Mouse (Mus musculus): ENCODE data around the gene Ift81. TPM values are rescaled to one million over a fixed set of nuclear protein-coding genes. Genes with fewer than 3 reads are reported as not detected.

Ift81 gene
- total RNA-seq, 2 experiments from 2014 or later = 34.5 to 37.4 TPM

DNA sequence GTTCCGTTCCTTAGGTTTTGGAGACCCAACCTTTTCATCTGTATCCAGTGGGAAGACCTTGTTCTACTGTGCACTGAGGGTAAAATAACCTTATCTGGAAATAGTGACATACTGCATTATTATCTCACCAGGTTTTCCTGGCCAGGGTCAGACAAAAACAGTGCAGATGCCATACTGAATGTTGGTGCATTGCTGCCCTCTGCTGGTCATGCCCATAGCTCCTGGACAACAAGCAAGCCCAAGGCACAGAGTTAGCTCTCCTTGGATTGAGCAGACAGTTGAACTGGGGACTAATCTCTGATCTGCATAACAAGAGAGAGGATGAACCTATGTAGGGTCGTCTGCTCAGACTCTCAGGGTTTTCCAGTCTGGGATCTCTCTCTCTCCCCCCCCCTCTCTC, 12.9 kb upstream of the Ift81 start:
- peak; percentile 82 to 98 for DNase-seq (ENCODE audit: extremely low spot score in 1 of 2, low spot score in 1 of 2)

DNA sequence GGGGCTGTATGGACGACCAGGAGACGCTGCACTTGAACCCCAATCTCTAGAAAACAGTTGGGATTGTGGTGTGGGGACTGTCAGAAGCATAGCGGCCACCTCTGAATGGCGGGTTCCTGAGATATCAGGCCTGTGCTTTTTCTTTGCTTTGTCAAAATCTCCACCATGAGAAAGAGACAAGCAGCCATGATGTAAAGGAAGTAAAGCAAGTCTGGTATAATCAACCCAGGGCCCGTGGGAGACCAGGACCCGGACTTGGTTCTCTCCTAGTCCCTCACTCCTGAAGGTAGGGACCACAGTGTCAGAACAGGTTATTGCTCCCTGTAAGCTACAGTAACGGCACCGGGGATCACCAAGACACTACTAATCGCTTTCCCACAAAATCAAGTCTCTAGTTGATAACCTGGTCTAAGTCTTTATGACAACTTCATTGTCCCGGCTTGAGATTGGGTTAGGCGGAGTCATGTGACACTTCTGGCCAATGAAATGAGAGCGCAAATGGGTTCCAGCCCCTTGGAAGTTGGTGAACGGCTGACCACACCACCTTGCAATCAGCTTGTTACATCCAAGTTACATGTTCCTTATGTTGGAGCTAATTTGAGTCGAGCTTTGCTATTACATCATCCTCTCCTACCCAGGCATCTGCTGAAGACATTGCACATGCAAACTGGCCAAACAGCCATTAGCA, 11.4 kb upstream of the Ift81 start:
- DNase-seq (ENCODE audit: extremely low spot score in 1 of 2, low spot score in 1 of 2) = no peak

GRCm38 (mm10) chr5:122624952-122625479, 10.7 kb upstream of the Ift81 start:
- DNase-seq (ENCODE audit: extremely low spot score in 1 of 2, low spot score in 1 of 2) = no peak

DNA sequence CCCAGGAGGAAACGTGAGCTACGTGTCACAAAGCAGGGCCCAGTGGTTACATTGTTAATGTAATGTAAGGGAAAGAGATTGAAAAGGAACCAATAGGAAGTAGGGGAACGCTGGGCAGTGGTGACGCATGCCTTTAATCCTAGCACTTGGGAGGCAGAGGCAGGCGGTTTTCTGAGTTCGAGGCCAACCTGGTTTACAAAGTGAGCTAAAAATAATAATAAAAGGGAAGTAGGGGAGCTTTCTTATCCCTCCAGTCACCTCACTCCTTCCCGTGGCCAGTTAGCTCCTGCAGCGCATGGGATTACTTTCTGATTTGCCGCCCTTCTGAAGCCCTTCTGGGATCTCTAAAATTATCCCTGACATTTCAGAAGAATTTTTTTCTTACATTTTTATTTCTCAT, 9.5 kb upstream of the Ift81 start:
- no peak for DNase-seq (ENCODE audit: extremely low spot score in 1 of 2, low spot score in 1 of 2)

DNA sequence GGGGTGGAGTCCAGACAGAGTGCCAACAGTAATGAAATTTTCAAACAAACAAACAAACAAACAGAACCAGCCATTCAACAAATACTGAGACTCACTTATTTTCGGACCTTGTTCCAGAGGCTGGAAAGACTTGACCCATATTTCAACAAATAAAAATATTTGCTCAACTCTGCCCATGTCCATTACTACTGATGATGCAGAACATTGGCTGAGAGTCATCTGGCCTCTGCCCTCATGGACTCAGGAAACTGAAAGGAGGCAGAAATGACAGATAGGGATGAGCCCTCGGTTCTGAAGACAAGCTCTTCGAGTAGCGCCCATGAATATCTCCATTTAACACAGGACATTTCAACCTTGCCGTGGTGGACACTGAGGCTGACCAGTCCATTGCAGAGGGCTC, 8.2 kb upstream of the Ift81 start:
- no peak for DNase-seq (ENCODE audit: extremely low spot score in 1 of 2, low spot score in 1 of 2)

DNA sequence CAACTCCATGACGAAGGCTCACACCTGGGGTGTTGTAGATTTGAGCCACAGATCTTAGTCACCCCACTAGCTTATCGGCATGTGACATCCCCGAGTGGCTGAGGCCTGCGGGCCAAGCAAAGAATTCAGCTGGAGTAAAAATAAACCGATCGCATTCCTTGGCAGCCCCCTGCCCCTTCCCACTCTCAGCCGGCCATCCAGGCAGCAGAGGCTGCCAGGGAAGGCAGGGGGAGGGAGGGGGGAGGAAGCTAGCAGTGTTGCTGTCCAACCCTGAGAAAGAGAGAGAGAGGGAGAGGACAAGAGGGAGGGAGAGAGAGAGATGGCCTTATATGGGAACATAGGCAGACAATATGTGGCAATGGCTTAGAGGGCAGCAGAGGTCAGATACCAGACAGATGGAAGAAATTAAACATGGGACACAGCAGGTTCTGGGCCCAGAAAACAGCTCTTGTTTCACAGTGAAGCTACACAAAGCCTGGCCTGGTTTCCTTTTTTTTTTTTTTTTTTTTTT, 7.1 kb upstream of the Ift81 start:
- DNase-seq (ENCODE audit: extremely low spot score in 1 of 2, low spot score in 1 of 2) = no peak

DNA sequence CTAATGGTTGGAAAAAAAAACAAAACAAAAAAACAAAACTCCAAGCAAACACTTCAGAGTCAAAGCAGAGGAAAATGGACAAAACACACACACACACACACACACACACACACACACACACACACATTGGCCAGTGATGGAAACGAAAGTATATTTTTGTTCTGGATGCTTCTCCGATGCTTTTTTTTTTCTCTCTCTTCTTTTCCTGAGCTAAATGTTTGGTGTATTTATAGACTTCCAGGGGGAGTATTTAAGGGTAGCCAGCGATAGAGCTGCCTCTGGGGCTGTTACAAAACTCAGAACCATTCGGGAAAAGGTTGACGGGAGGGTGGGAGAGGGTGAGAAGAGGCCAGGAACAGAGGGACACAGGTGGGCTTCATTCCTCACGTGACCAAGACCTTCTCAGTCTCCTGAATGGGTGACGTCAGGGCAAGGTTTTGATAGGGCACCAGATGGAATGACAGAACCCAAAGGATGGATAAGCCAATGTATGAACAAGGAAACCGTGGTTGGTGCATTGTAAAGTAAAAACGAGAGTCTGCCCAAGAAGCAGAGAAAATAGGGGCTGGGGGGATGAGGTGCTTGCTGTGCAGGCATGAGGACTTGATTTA, 5.5 kb upstream of the Ift81 start:
- no peak for DNase-seq (ENCODE audit: extremely low spot score in 1 of 2, low spot score in 1 of 2)

GRCm38 (mm10) chr5:122617718-122618117, 3.4 kb upstream of the Ift81 start:
- no peak for DNase-seq (ENCODE audit: extremely low spot score in 1 of 2, low spot score in 1 of 2)

- no peak for DNase-seq (ENCODE audit: extremely low spot score in 1 of 2, low spot score in 1 of 2)
These were observed 2.7 kb downstream of the Ift81 start for GRCm38 (mm10) chr5:122611651-122612050.

DNA sequence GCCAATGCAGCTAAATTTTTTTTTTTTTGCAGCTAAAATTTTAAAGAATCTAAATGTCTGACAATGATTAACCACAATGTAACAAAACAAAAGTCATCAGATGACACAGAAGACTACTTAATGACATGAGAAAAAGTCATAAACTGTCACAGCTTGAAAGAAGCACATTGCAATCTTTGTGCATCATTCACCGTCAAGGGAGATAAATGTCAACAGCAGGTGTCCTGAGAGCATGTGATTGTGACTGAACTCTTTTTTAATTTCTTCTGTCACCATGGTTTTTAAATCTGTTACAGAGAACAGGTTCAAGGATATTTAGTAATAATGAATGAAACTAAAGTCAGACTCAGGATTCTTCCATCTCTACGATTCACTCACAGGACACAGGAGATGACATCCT, 9.4 kb downstream of the Ift81 start:
- DNase-seq (ENCODE audit: extremely low spot score in 1 of 2, low spot score in 1 of 2) = no peak

- DNase-seq (ENCODE audit: extremely low spot score in 1 of 2, low spot score in 1 of 2) = no peak
These were observed 12.1 kb downstream of the Ift81 start for GRCm38 (mm10) chr5:122602233-122602632.

- DNase-seq (ENCODE audit: extremely low spot score in 1 of 2, low spot score in 1 of 2) = no peak
These were observed 18.8 kb downstream of the Ift81 start for GRCm38 (mm10) chr5:122595470-122595869.

GRCm38 (mm10) chr5:122589891-122590290, 24.4 kb downstream of the Ift81 start:
- DNase-seq (ENCODE audit: extremely low spot score in 1 of 2, low spot score in 1 of 2) = no peak

DNA sequence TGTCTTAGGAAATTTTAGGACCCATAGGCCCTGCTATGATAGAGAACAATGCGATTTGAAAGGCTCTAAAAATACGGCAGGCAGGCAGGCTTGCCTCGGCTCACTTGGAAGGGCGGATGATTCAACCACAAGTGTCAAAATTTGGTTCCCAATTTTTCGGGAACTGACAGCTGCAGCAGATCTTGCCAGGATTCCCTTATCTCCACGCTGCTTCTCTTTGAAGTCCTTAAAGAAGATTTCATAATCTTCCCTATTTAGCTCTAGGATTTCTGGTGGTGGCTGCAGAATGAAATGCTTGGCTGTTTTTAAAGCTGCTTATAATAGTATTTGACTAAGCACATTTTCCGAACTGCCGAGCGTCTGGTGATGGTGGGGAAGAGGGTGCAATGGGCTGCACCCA, 28.8 kb downstream of the Ift81 start:
- DNase-seq (ENCODE audit: extremely low spot score in 1 of 2, low spot score in 1 of 2) = no peak

GRCm38 (mm10) chr5:122584093-122584492, 30.2 kb downstream of the Ift81 start:
- no peak for DNase-seq (ENCODE audit: extremely low spot score in 1 of 2, low spot score in 1 of 2)

DNA sequence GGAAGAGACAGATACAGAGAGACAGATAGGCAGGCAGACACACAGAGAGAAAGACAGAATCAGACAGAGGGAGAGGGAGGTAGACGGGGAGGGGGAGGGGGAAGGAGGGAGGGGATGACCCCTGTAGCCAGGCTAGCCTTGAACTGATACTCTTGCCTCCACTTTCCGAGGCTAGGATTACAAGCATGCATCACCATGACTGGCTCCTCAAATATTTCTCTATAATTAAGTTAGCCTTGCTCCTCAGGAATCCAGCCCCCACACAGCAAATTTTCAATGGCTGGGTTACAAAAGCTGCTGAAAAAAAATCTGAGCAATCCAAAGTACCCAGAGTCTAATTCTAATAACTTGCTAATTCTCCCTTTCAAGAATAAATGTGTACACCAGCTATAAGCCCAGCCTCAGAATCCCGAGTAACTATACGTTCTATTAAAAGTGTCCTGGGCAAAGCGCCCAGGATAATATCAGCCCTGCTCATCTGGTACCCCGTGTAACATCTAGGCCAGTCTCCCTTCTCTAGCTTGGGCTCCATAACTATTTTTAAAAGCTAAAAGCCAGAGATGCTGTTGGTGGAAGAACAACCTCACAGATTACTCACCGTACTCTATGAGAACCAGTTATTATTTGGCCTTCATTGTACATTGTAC, 37.5 kb downstream of the Ift81 start:
- DNase-seq (ENCODE audit: extremely low spot score in 1 of 2, low spot score in 1 of 2) = no peak

DNA sequence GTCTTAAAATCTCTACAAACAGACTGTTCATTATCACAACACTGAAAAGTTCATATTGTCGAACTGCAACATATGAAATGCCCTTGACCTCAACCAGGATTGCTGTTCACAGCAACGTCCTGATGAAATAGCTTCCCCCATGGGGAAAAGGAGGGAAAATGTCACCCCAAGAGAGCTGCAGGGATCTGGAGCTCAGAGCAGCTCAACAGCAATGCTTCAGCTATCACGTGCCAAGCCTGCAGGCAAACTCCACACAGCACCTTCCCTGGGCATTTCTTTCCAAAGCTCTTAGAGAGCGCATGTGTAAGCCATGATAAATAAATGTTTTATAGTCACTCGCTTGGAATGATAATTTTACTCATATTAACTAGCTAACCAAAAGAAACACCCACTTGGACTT, 42.3 kb downstream of the Ift81 start:
- DNase-seq (ENCODE audit: extremely low spot score in 1 of 2, low spot score in 1 of 2) = no peak

- DNase-seq (ENCODE audit: extremely low spot score in 1 of 2, low spot score in 1 of 2) = peak in 1 of 2 experiments; percentile 45
These were observed 47.7 kb downstream of the Ift81 start for GRCm38 (mm10) chr5:122566626-122567025.

- DNase-seq (ENCODE audit: extremely low spot score in 1 of 2, low spot score in 1 of 2) = no peak
These were observed 53.7 kb downstream of the Ift81 start for GRCm38 (mm10) chr5:122560654-122561053.

DNA sequence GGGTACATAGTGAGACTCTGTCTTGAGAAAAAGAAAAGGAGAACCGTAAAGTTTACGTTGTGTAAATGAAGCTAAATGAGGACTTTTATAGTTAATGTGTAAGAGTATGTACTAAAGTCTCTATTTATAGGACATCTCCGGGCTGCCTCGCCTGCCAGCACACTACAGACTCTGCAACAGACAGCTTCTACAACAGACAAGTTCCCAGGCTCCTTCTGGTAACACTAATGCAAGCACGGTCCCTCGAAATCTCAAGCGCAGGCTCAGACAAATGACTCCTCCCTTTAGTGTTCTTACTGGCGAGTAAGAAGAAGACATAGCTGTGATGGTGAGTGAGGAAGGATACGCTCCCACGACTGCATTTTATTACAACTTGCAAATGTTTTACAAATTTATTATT, 56.2 kb downstream of the Ift81 start:
- no peak for DNase-seq (ENCODE audit: extremely low spot score in 1 of 2, low spot score in 1 of 2)

GRCm38 (mm10) chr5:122555107-122555506, 59.2 kb downstream of the Ift81 start:
- no peak for DNase-seq (ENCODE audit: extremely low spot score in 1 of 2, low spot score in 1 of 2)
